Mouse (Mus musculus) hindbrain, postnatal 0 days (tissue): ENCODE results near the gene Snx32. TPM values are rescaled to one million over a fixed set of nuclear protein-coding genes. Genes with fewer than 3 reads are reported as not detected.

Experiments used
- ATAC-seq: fragments of 200-750 bp; cut with Nextera tagmentation; 2 replicates; pipeline ENCODE4 v1.8.0; 2017; ENCODE audit warnings: mild to moderate bottlenecking, moderate TSS enrichment, moderate library complexity
- DNase-seq: peaks from one replicate; pipeline ENCODE4 v3.0.0-alpha.2; 2015; ENCODE audit warnings: low spot score
- H3K27ac ChIP-seq: fragments of 300-500 bp; sonication (generic); 2 replicates; pipeline ENCODE4 v1.5.1; 2014; ENCODE audit warnings: mild to moderate bottlenecking
- H3K27me3 ChIP-seq: fragments of 300-500 bp; sonication (generic); 2 replicates; pipeline ENCODE4 v1.6.1; 2014; ENCODE audit warnings: low read length, mixed read lengths; ENCODE audit not compliant: insufficient read depth
- H3K36me3 ChIP-seq: fragments of 300-500 bp; sonication (generic); 2 replicates; pipeline ENCODE4 v1.6.1; 2014; ENCODE audit warnings: low read length, mixed read lengths; ENCODE audit not compliant: insufficient read depth
- H3K4me1 ChIP-seq: fragments of 300-500 bp; sonication (generic); 2 replicates; pipeline ENCODE4 v1.6.1; 2014; ENCODE audit warnings: antibody characterized with exemption, low read length, mixed read lengths; ENCODE audit not compliant: insufficient read depth
- H3K4me2 ChIP-seq: fragments of 300-500 bp; sonication (generic); 2 replicates; pipeline ENCODE4 v1.6.1; 2014; ENCODE audit warnings: low read depth, mild to moderate bottlenecking, low read length, moderate library complexity, mixed read lengths
- H3K4me3 ChIP-seq: fragments of 300-500 bp; sonication (generic); 2 replicates; pipeline ENCODE4 v1.5.1; 2014; ENCODE audit warnings: low read length
- H3K9ac ChIP-seq: fragments of 300-500 bp; sonication (generic); replicated peaks from 2 replicates; pipeline ENCODE4 v1.6.1; 2014; ENCODE audit warnings: mild to moderate bottlenecking, low read length, moderate library complexity, mixed read lengths
- H3K9me3 ChIP-seq: fragments of 300-500 bp; sonication (generic); 2 replicates; pipeline ENCODE4 v1.6.1; 2016; ENCODE audit warnings: low read length, mixed read lengths
- CTCF ChIP-seq: IDR thresholded peaks from 2 replicates; pipeline ENCODE4 v1.5.1; 2016; ENCODE audit warnings: antibody characterized with exemption, control low read depth, low read depth
- WGBS: fragments of 180-500 bp; shearing (Covaris S2); extraction: QIAGEN DNeasy Blood & Tissue Kit; methylation state at CpG from one replicate; pipeline ENCODE4 v1.1.7; 2014; 5-methylcytosine and 5-hydroxymethylcytosine counted together
- polyA plus RNA-seq: library from polyadenylated mRNA; unstranded; fragments of >200 nt; fragmentation: Nextera tagmentation; extraction: Ambion mirVana; gene quantifications from 2 replicates; pipeline ENCODE4 v1.2.1, GENCODE M21; 2015
- total RNA-seq: library from RNA; depleted of rRNA; stranded (reverse); fragments of >200 nt; gene quantifications from 2 replicates; pipeline ENCODE4 v1.2.3, GENCODE M21; 2014

Snx32 gene
- total and polyA plus RNA-seq, 2 experiments from 2014 or later, result 75.0 to 78.0 TPM

DNA sequence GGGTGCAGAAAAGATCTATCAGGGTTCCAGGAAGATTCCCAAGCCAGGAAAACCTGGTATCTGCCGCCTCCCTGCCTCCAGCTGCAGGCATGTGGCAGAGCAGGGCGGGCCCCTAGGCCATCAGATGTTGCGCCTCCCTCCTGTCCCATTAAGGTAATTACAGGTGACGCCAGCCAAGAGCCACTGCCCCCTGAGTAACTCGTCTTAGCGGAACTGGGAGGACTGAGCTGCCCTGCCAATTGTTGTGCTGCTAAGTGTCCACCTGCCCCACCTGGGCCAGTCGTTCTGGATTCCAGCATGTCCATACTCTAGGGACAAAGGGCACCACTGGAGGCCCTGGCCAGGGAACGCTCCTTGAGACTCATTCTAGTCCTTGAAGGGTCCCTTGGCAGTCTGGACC, 43.5 kb upstream of the Snx32 start:
- H3K9ac ChIP-seq, result no peak overlapping the region
- H3K4me3 ChIP-seq, result no peak overlapping the region
- ATAC-seq (no peak), DNase-seq (no peak)
- no peak for TF ChIP-seq CTCF
- H3K9me3 ChIP-seq, result no peaks in the 10 kb centered on the region
- no peaks in the 10 kb centered on the region for H3K4me1 ChIP-seq
- no peaks in the 10 kb centered on the region for H3K36me3 ChIP-seq
- H3K27me3 ChIP-seq, result peaks cover 17% of the 10 kb centered on the region
- 64% methylated on average over 8 of the region's 8 CpGs for whole genome bisulfite sequencing
- no peak overlapping the region for H3K27ac ChIP-seq
- no peak overlapping the region for H3K4me2 ChIP-seq

DNA sequence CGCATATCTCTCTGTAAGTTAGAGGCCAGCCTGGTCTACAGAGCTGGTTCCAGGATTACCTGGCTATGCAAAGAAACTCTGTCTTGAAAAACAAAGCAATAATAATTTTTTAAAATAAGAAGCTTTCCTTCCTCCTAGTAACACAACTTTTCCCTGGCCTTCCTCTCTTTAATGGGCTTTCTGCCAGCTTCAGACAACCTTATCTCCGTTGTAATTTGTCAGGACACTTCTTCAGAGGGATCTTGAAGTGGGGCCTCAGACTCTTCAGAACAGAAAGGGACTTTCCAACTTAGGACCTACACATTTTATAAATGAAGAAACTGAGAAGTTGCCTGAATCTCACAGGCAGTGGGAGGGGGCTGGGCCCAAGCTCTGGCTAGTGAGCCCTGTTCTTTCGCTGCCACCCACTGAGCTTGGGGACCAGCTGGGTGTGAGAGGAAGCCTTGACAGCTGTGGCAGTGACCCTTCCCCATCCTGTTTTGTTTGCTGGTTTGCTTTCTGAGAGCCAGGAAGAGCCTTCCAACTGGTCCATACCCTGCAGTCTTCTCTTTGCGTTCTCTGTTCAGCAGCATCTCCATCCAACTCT, 37.2 kb upstream of the Snx32 start:
- no peak overlapping the region for H3K27ac ChIP-seq
- no peak overlapping the region for H3K9ac ChIP-seq
- no peaks in the 10 kb centered on the region for H3K36me3 ChIP-seq
- H3K27me3 ChIP-seq, result no peaks in the 10 kb centered on the region
- no peak overlapping the region for H3K4me3 ChIP-seq
- TF ChIP-seq CTCF, result no peak
- DNase-seq (no peak), ATAC-seq (no peak)
- no peak overlapping the region for H3K4me2 ChIP-seq
- H3K9me3 ChIP-seq, result no peaks in the 10 kb centered on the region
- WGBS, result 79% methylated on average over 4 of the region's 4 CpGs
- no peaks in the 10 kb centered on the region for H3K4me1 ChIP-seq

GRCm38 (mm10) chr19:5544031-5544430, 33.7 kb upstream of the Snx32 start:
- 58% methylated on average over 11 of the region's 11 CpGs for WGBS
- H3K4me1 ChIP-seq, result no peaks in the 10 kb centered on the region
- TF ChIP-seq CTCF, result no peak
- DNase-seq (no peak), ATAC-seq (no peak)
- no peaks in the 10 kb centered on the region for H3K9me3 ChIP-seq
- no peak overlapping the region for H3K27ac ChIP-seq
- H3K4me3 ChIP-seq, result no peak overlapping the region
- no peak overlapping the region for H3K4me2 ChIP-seq
- H3K9ac ChIP-seq, result no peak overlapping the region
- H3K36me3 ChIP-seq, result no peaks in the 10 kb centered on the region
- H3K27me3 ChIP-seq, result no peaks in the 10 kb centered on the region

GRCm38 (mm10) chr19:5543362-5543761, 33.0 kb upstream of the Snx32 start:
- no peaks in the 10 kb centered on the region for H3K27me3 ChIP-seq
- H3K36me3 ChIP-seq, result no peaks in the 10 kb centered on the region
- no peak overlapping the region for H3K9ac ChIP-seq
- WGBS, result 90% methylated on average over 9 of the region's 9 CpGs
- H3K4me2 ChIP-seq, result no peak overlapping the region
- ATAC-seq (no peak), DNase-seq (no peak)
- no peaks in the 10 kb centered on the region for H3K9me3 ChIP-seq
- no peak overlapping the region for H3K27ac ChIP-seq
- H3K4me3 ChIP-seq, result no peak overlapping the region
- no peaks in the 10 kb centered on the region for H3K4me1 ChIP-seq
- TF ChIP-seq CTCF, result no peak

- Histone ChIP-seq H3K4me1 (no peaks in the 10 kb centered on the region), H3K9me3 (no peaks in the 10 kb centered on the region), H3K4me3 (no peak overlapping the region), H3K36me3 (no peaks in the 10 kb centered on the region), H3K9ac (no peak overlapping the region), H3K27ac (no peak overlapping the region), H3K4me2 (no peak overlapping the region), H3K27me3 (no peaks in the 10 kb centered on the region)
- TF ChIP-seq CTCF, result no peak
- ATAC-seq, result no peak
- WGBS, result 77% methylated on average over 8 of the region's 8 CpGs
- no peak for DNase-seq
Observed at GRCm38 (mm10) chr19:5538786-5539185, 28.4 kb upstream of the Snx32 start.

DNA sequence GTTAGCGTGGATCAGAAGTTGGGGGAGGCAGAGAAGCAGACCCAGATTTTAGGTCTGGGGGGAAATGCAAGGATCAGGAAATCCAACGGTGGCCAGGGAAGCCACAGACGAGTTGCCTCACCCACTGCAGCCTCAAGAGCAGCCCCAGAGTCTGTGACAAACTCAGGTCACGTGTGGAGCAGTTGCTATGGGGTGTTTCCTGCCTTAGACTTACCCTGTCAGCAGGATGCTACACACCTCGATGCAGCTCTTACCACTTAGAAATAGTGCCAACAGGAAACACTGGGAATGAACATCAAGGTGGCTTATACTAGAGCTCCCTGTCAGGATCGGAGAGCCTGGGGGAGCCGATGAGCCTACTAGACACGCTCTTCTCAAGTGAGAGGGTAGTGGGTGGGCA, 22.2 kb upstream of the Snx32 start:
- H3K27me3 ChIP-seq, result no peaks in the 10 kb centered on the region
- H3K36me3 ChIP-seq, result no peaks in the 10 kb centered on the region
- H3K27ac ChIP-seq, result no peak overlapping the region
- WGBS, result 74% methylated on average over 8 of the region's 8 CpGs
- no peak overlapping the region for H3K4me3 ChIP-seq
- no peak overlapping the region for H3K4me2 ChIP-seq
- no peaks in the 10 kb centered on the region for H3K9me3 ChIP-seq
- no peak for TF ChIP-seq CTCF
- no peak overlapping the region for H3K9ac ChIP-seq
- DNase-seq (no peak), ATAC-seq (no peak)
- no peaks in the 10 kb centered on the region for H3K4me1 ChIP-seq

DNA sequence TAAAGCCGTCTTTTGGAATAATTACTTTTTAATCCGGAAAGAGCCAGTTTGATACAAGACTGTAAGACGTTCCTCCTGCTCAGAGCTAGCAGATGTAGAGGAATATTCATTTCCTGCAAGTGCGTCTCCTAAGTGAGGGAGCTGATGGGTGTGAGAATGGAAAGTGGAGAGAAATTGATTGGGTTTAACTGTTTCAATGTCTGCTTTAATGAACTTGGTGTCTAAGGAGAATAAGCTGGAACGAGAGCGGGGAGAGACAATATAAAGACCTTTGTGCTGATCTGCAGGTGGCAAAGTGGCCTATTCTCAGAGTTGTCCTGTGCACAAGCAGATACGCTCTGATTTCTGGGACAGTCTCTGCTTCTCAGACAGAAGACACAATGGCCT, 19.8 kb upstream of the Snx32 start:
- Histone ChIP-seq H3K4me2 (peak overlapping the region; percentile 50; the same call in 1 of the 2 replicates), H3K27ac (no peak overlapping the region), H3K4me3 (no peak overlapping the region), H3K4me1 (no peaks in the 10 kb centered on the region), H3K9me3 (no peaks in the 10 kb centered on the region), H3K9ac (no peak overlapping the region), H3K36me3 (no peaks in the 10 kb centered on the region), H3K27me3 (no peaks in the 10 kb centered on the region)
- ATAC-seq (no peak), DNase-seq (no peak)
- TF ChIP-seq CTCF, result no peak
- WGBS, result 14% methylated on average over 7 of the region's 7 CpGs
